Comparison of ENCODE assay signal across 14 mouse cellular contexts in the genomic region with DNA sequence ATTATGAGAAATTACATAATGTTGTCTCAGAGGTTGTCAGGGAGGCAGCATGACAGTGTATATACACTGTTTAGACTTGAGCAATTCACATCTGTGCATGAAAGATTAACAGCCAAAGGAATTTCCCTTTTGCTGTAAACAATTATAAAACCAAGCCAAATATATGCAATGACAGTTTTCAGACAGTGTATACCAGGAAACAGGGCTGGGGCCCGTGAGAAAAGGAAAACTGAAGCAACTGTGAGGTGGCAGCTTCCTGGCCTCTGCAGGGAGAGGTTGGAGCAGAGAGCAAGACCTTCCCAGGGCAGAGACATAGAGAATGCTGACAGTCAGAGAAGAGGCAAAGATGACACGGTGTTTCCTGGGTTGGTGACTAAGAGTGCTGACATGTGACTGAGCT.
DNase-seq lines count a peak whose midpoint lies in the region; ATAC-seq and TF ChIP-seq lines count a peak whose summit lies in the region.
"Had no signal": no experiment of that assay in that cellular context is flagged by ENCODE, and none has a peak within 500 bp of the region (broad histone marks: within the 10 kb centered on the region; RNA-seq: fewer than 3 reads in every experiment).

No protein-coding gene starts in this region.

- no peaks in the 10 kb centered on the region for H3K9me3 ChIP-seq in hindbrain, embryonic 10.5 days
- H3K9me3 ChIP-seq in hindbrain, embryonic 13.5 days = no peaks in the 10 kb centered on the region
- H3K9me3 ChIP-seq in lung, embryonic 15.5 days = no peaks in the 10 kb centered on the region
- no peaks in the 10 kb centered on the region for H3K9me3 ChIP-seq in liver, postnatal 0 days (ENCODE audit: low read length)
- H3K9me3 ChIP-seq: neural tube, embryonic 15.5 days had no signal

- H3K27me3 ChIP-seq in hindbrain, embryonic 10.5 days (ENCODE audit: insufficient read depth, poor library complexity, severe bottlenecking) = no peaks in the 10 kb centered on the region
- no peaks in the 10 kb centered on the region for H3K27me3 ChIP-seq in hindbrain, embryonic 13.5 days
- no peaks in the 10 kb centered on the region for H3K27me3 ChIP-seq in lung, embryonic 15.5 days
- H3K27me3 ChIP-seq in liver, postnatal 0 days (ENCODE audit: insufficient read depth, low read length) = no peaks in the 10 kb centered on the region
- H3K27me3 ChIP-seq: neural tube, embryonic 15.5 days had no signal

- H3K36me3 ChIP-seq in hindbrain, embryonic 10.5 days = 0 out of 2 replicates have a peak, but pooled peaks cover 2% of the 10 kb centered on the region
- H3K36me3 ChIP-seq in hindbrain, embryonic 13.5 days = no peaks in the 10 kb centered on the region
- H3K36me3 ChIP-seq in lung, embryonic 15.5 days = no peaks in the 10 kb centered on the region
- no peaks in the 10 kb centered on the region for H3K36me3 ChIP-seq in liver, postnatal 0 days (replicated peaks; ENCODE audit: insufficient read depth, low read length)
- H3K36me3 ChIP-seq: neural tube, embryonic 15.5 days had no signal

- no peak overlapping the region for H3K4me2 ChIP-seq in hindbrain, embryonic 13.5 days
- 0 out of 2 replicates have a peak overlapping the region, but pooled peaks have one; percentile 28 for H3K4me2 ChIP-seq in lung, embryonic 15.5 days
- no peak overlapping the region for H3K4me2 ChIP-seq in liver, postnatal 0 days (ENCODE audit: low read depth, low read length)
- H3K4me2 ChIP-seq: neural tube, embryonic 15.5 days had no signal

- no peak for TF ChIP-seq CTCF in lung, adult 2 months (IDR thresholded peaks at IDR 0.05; ENCODE audit: insufficient read depth, low read length)
- TF ChIP-seq CTCF in liver, postnatal 0 days (IDR thresholded peaks at IDR 0.05; ENCODE audit: low read depth) = no peak

- no peak for TF ChIP-seq POLR2A in lung, adult 2 months (IDR thresholded peaks at IDR 0.05; ENCODE audit: borderline replicate concordance, extremely low read depth, low read depth, low read length)

- H3K4me3 ChIP-seq in hindbrain, embryonic 10.5 days = no peak overlapping the region
- no peak overlapping the region for H3K4me3 ChIP-seq in hindbrain, embryonic 13.5 days
- no peak overlapping the region for H3K4me3 ChIP-seq in lung, embryonic 15.5 days
- no peak overlapping the region for H3K4me3 ChIP-seq in lung, adult 2 months (replicated peaks; ENCODE audit: extremely low read depth, low read depth, low read length)
- no peak overlapping the region for H3K4me3 ChIP-seq in liver, postnatal 0 days (ENCODE audit: low read depth, low read length)
- H3K4me3 ChIP-seq: neural tube, embryonic 15.5 days had no signal

- H3K9ac ChIP-seq in hindbrain, embryonic 13.5 days = no peak overlapping the region
- no peak overlapping the region for H3K9ac ChIP-seq in lung, embryonic 15.5 days
- H3K9ac ChIP-seq in liver, postnatal 0 days (replicated peaks) = no peak overlapping the region
- H3K9ac ChIP-seq: neural tube, embryonic 15.5 days had no signal

- WGBS in hindbrain, embryonic 10.5 days = 78% methylated on average over 2 of the region's 2 CpGs
- WGBS in hindbrain, embryonic 13.5 days = 79% methylated on average over 2 of the region's 2 CpGs
- WGBS in lung, embryonic 15.5 days = 27% methylated on average over 2 of the region's 2 CpGs
- WGBS in lung, adult 2 months = 21% methylated on average over 2 of the region's 2 CpGs
- 27% methylated on average over 2 of the region's 2 CpGs for WGBS in liver, postnatal 0 days (ENCODE audit: insufficient replicate concordance)

- ATAC-seq in hindbrain, embryonic 13.5 days (ENCODE audit: low FRiP score) = no peak
- ATAC-seq in lung, embryonic 15.5 days (ENCODE audit: borderline replicate concordance, extremely low read depth, low FRiP score, low TSS enrichment) = peak; percentile 85
- ATAC-seq in liver, postnatal 0 days = peak; percentile 64
- ATAC-seq: inflammation-experienced regulatory T-cells, adult 6 months had no signal

- DNase-seq in hindbrain, embryonic 10.5 days (ENCODE audit: low spot score) = no peak
- no peak for DNase-seq in lung, adult 2 months
- DNase-seq in liver, postnatal 0 days = no peak
- no peak for DNase-seq in thymus, adult 18-20 months
- DNase-seq in layer of hippocampus, postnatal 25 days (ENCODE audit: extremely low spot score in 1 of 2, low spot score in 1 of 2) = no peak
- DNase-seq: adrenal gland, postnatal 14 days; cerebellum, adult 9-11 months; gastrocnemius, postnatal 36 days; heart, postnatal 10 days; left cerebral cortex, postnatal 4 days had no signal

- H3K27ac ChIP-seq in hindbrain, embryonic 10.5 days = 0 out of 2 replicates have a peak overlapping the region, but pooled peaks have one; percentile 35
- no peak overlapping the region for H3K27ac ChIP-seq in hindbrain, embryonic 13.5 days
- peak overlapping the region; percentile 57 for H3K27ac ChIP-seq in lung, embryonic 15.5 days
- H3K27ac ChIP-seq in liver, postnatal 0 days (ENCODE audit: low read depth) = no peak overlapping the region
- H3K27ac ChIP-seq: neural tube, embryonic 15.5 days had no signal

- no peak for TF ChIP-seq EP300 in liver, postnatal 0 days (IDR thresholded peaks at IDR 0.05; ENCODE audit: low read depth)

- H3K4me1 ChIP-seq in hindbrain, embryonic 10.5 days (replicated peaks) = peaks cover 37% of the 10 kb centered on the region
- H3K4me1 ChIP-seq in hindbrain, embryonic 13.5 days (replicated peaks) = peaks cover 16% of the 10 kb centered on the region
- H3K4me1 ChIP-seq in lung, embryonic 15.5 days = peaks cover 22% of the 10 kb centered on the region
- H3K4me1 ChIP-seq in lung, adult 2 months (ENCODE audit: control insufficient read depth, insufficient read depth, low read length) = peaks cover 9% of the 10 kb centered on the region
- H3K4me1 ChIP-seq in liver, postnatal 0 days (ENCODE audit: insufficient read depth) = peaks cover 2% of the 10 kb centered on the region

Comparison
In these comparisons a context has a peak if more than half of its experiments do, and no peak if none do; other contexts are left out.
1. H3K27ac ChIP-seq: peak in hindbrain, embryonic 10.5 days (single experiment) and lung, embryonic 15.5 days (single experiment); none in hindbrain, embryonic 13.5 days (single experiment) and liver, postnatal 0 days (single experiment).